Mouse (Mus musculus) layer of hippocampus, postnatal 14 days (tissue): ENCODE measurements around the gene Gpr87. TPM values are rescaled to one million over a fixed set of nuclear protein-coding genes. Genes with fewer than 3 reads are reported as not detected.

ENCODE experiments used
- DNase-seq, 2 experiments: peaks; one replicate each; pipeline ENCODE4 v3.0.0; 2021 to 2022; ENCODE audit warnings: low spot score in 2 of 2, mixed read lengths in 1 of 2
- total RNA-seq, 2 experiments: library from RNA; stranded (reverse); gene quantifications; 2 replicates each; pipeline ENCODE4 v1.2.3; 2021

Gpr87 gene
- total RNA-seq, 2 experiments from 2014 or later = not detected

DNA sequence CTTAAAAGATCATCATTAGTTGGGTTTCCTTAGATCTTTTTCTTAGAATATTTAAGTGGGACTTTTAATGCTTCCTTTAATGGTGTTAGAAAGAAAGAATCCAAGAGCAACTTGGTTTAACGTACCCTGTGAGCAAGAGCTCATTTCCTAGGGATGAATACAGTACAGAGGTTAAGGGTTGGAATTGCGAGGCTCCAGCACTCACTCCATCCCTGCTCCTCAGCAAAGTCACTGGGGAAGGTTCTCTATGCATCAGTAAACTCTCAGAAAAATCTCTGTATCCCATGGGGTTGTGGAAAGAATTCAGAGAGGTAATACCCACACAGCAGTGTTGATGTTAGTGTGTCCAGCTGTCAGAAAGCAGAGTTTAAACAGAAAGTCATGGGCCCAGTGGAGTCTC is 54.8 kb downstream of the Gpr87 start:
- DNase-seq = no peak

DNA sequence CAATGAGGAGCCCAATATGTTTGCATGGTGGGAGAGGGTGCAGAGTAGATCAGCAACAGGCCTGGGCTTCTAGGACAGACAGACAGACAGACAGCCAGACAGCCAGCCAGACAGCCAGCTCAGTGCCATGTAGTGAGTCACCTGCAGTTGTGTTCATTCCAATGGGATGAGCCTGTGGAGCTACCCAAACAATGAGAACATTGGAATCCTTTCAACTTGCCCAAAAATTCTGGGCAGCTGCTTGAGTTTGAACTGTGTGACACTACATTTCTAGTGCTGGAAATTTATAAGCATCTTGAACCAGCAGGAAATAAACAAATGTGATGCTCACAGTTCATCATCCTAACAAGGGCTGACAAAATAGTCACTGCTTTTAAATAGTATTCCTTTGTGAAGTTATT is 55.3 kb downstream of the Gpr87 start:
- no peak for DNase-seq

DNA sequence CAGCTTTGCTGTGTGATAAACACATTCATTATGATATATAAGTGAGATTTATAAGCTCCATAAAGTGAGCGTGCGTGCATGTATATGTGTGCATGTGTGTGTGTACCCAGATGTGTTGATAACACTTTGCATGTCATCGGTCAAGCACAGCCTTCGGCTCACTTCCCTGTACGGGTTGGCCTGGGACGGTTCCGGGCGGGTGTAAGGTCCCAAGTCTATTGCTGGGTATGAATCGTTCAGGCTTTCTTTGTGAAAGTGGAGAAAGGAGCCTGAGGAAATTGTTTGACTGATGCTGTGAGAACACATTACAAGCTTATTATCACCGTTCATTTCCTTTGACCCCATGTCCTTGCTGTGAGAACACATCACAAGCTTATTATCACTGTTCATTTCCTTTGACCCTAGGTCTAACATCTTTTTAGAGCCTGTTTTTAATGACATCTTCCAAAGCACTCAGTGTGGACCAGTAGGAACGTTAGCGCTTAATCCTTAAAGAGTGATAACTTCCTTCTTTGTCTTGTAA is 55.9 kb downstream of the Gpr87 start:
- DNase-seq = no peak

DNA sequence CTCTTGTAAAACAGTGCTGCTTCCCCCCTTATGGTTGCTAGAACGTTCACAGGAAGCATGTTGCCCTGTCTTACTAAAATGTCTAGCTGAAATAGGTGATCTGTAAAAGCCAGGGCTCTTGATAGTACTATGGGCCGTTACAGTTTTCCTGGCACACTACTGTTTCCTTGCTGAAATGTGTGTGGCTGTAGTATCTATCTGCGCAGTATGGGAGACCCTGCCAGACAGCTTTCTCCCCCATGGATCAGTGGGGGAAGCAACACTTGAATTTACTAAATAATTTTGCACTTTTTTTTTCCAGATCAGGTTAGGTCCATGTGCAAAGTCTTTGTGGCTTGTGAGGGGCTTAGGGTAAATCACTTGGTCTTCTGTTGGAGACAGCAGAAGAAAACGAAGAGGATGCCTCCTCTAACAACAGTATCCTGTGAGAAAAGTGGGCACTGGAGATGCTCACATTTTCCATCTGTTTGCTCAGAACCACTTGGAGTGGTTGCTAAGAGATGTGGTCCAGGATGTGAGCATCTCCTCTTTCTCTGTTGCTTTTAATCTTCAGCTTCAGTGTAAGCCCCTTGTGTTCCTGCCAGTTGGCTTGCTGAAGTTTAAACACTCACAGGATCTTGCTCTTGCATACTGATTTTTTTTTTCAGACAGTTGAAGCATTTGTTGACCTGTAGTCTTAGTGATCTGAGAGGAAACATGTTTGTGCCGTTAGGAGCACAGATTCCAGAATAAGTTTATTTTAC is 58.8 kb downstream of the Gpr87 start:
- peak in 1 of 2 experiments; percentile 28 for DNase-seq

DNA sequence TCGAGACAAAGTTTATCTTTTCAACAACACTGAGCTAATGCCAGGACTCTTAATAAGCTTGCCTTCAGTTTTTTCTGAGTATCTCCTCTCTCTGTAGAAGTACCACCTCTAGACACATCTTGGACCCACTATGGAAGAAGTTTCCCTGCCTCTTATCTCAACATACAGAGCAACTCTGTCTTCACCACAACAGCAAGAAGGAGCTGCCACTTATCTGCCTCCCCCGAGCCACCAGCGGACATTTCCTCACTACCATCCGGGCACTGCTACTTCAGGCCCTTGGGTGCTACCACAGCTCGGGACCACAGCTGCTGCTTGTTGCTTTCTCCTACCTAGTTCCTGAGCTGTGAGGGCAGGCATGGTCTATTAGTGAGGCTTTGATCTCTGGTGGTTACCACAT is 61.7 kb downstream of the Gpr87 start:
- DNase-seq = no peak

DNA sequence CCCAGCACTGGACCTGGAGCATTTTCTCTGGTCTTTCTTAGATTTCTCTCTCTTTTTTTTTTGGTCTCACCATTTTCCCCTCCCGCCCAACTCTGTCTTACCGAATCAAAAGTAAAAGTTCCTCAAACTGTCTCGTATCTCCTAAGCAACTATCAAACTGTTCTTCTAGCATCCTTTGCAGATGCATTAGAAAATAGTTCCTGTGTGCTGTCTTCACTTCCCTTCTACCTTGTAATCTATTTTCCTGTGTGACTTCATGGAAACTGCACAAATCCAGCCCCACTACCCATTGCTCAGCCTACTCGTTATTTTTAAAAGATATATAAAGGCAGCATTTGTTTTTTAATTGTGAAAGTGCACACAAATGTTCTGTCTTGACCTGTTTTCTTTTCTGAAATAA is 62.9 kb downstream of the Gpr87 start:
- no peak for DNase-seq

DNA sequence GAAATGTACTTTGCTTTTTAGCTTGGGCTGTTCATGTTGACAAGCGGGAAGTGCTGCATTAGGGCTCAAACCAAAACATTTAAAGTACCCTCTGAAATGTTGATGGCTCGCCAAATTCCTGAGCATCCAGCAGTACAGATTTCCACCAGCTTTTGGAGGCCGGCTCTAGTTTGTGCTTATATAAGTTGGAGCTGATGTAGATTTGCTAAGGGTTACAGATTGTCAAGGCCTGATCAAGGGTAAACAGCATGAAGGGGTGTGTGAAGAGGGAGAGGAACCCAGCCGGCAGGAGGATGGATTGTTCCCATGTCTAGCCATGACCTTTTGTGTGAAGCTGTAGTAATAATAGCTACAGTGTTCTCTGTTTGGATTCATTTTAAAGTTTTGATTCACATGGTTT is 63.8 kb downstream of the Gpr87 start:
- DNase-seq = no peak

DNA sequence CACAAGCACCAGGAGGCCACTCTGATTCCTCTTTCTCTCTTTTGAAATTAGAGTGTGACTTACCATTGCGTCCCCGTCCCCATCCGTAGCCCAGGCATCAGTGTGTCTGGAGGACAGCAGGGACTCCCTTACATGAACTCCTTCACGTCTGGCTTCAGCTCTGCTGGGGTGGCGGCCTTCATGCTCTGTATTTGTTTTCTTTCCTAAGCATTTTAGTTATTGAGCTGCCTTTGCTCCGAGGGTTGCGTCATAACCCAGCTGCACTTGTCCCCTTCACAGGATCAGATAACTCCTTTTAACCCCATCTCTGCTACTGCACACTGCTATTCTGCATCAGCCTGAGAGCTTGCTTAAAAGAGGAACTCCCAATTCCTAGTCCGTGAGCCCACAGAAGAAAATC is 64.5 kb downstream of the Gpr87 start:
- no peak for DNase-seq

DNA sequence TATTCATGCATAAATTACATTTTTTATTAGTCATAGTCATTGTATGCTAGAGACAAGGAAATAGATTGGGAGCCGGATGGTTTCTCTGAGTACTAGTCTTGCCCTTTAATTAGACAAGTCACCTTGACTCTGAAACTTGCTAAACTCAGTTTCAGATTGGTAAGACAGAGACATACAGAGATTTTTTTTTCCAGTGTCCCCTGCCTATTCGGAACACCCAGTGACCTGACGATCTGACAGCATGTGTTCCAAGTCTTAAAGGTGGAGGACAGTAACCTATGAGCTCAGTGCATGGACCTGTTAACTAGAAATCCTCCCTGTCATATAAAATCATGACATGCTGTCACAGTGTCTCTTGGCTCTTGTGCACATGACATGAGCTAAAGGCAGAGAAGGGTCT is 65.4 kb downstream of the Gpr87 start:
- DNase-seq = no peak

Other genes starting within 250 kb of the Gpr87 start
- gene Med12l, start 189.3 kb downstream of the Gpr87 start, total RNA-seq = 10 to 100 TPM; 37.5 to 37.7 TPM
- gene Gpr171, start 93.3 kb downstream of the Gpr87 start, total RNA-seq = not detected
- 1 to 10 TPM; 2.8 to 3.1 TPM for gene P2ry14, start 41.5 kb downstream of the Gpr87 start, total RNA-seq
- gene P2ry13, start 15.8 kb upstream of the Gpr87 start, total RNA-seq = 10 to 100 TPM; 11.4 to 11.5 TPM
- gene P2ry12, start 67.8 kb upstream of the Gpr87 start, total RNA-seq = 10 to 100 TPM; 68.6 to 72.3 TPM
- gene Igsf10, start 149.3 kb upstream of the Gpr87 start, total RNA-seq = 1 to 10 TPM; 3.9 to 4.9 TPM